Mouse (Mus musculus): ENCODE data around the gene Slc7a6os. TPM values are rescaled to one million over a fixed set of nuclear protein-coding genes. Genes with fewer than 3 reads are reported as not detected.

Slc7a6os gene
- total RNA-seq, 2 experiments from 2014 or later, result 17.0 to 17.1 TPM

GRCm38 (mm10) chr8:106177594-106177993 is 33.1 kb downstream of the Slc7a6os start:
- DNase-seq, result no peak

DNA sequence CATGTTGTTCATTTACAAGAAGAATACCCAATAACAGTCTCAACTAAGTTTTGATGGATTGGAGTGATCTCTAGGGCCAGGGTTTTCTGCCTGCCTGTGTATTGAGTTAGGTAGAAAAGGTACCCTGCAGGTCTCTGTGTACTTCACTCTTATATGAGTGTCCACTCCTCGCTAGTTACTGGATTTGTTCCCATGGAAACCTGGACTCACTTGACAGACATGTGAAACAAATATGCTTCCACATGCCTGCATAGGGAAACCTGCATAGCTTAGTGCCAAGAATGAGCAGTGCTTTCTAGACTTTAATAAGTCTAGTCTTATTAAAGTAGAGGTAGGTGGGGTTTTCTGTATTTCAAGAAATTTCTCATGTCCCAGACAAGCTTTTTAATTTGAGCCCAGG is 33.8 kb downstream of the Slc7a6os start:
- DNase-seq, result no peak

DNA sequence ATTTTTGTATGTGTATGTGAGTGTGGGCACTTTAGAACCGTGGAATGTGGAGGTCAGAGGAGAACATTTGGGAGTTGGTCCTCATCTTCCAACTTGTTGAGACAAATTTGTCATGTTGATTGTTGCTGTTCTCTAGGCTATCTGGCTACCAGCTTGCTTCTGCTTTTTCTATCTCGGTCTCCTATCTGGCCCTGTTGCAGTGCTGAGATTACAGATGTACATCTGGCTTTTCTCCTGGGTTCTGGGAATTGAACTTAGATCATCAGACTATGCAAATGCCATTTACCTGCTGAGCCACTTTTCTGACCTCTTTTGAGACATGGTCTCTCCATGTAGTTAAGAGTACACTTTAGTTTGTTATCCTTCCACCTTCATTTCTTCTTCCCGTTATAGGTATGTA is 37.2 kb downstream of the Slc7a6os start:
- no peak for DNase-seq

DNA sequence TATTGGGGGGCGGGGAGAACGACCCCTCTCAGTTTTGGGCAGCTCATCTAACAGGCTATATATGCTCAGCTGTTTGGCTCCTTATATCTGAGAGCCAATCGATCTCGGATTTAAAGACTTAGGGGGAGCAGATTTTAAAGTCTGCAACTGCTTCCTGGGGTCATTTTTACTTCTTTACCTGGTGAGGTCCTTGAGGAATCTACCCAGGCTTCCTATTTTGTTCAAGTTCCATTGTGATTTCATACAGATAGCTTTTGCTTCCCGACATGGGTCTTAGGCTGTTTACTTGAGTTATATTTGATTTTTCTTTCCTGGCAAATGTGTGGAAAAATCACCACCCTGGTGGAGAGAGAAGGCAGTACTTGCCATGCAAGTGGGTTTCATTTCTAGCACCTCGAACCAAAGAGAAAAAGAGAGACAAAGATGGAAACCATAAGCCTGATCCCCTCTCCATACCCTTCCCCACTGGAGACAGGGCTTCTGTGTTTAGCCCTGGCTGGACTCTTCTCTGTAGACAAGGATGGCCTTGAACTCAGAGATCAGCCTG is 40.7 kb downstream of the Slc7a6os start:
- DNase-seq, result no peak

- peak; percentile 41 for DNase-seq
Measured at GRCm38 (mm10) chr8:106169017-106169933, 41.5 kb downstream of the Slc7a6os start.

GRCm38 (mm10) chr8:106168356-106169016 is 42.2 kb downstream of the Slc7a6os start, which contains the start of gene Slc7a6:
Gene Slc7a6, plus strand, starts transcription at chr8:106168857.
- DNase-seq, result peak; percentile 85

GRCm38 (mm10) chr8:106165460-106165859 is 45.3 kb downstream of the Slc7a6os start:
- peak; percentile 78 for DNase-seq

DNA sequence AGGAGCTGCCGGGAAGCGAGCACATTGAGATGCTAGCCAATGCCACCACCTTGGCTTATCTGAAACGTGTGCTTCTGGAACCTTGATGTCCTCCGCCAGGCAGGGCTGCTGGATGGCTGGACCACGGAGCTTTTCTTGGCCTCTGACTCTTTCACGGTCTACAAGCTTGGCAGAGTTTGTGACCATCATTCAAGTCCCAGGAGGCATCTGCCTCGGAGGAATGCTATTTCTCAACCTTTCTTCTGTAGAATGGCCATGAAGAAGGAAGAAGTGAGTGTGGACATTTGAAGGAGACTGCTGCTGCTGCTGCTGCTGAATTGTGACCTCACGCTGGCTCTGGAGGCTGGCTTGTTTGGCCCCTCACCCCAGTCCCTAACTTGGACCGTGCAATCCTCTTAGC is 47.5 kb downstream of the Slc7a6os start:
- DNase-seq, result no peak

DNA sequence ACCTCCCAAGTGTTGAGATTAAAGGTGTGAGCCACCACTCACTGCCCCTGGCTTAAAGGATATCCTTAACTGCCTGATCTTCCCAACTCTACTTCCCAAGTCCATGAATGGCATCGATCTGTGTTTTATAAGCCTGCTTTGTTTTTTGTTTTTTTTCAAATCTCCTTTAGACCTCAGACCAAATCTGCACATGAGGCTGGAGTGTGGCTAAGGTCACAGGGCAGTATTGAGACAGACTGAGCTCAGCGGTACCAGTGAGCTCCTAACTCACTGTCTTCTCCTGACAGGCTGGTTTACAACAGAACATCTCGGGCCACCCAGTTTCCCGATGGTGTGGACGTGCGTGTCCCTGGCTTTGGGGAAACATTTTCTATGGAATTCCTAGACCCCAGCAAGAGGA is 50.9 kb downstream of the Slc7a6os start:
- no peak for DNase-seq

GRCm38 (mm10) chr8:106158381-106158780 is 52.4 kb downstream of the Slc7a6os start:
- DNase-seq, result peak; percentile 29

DNA sequence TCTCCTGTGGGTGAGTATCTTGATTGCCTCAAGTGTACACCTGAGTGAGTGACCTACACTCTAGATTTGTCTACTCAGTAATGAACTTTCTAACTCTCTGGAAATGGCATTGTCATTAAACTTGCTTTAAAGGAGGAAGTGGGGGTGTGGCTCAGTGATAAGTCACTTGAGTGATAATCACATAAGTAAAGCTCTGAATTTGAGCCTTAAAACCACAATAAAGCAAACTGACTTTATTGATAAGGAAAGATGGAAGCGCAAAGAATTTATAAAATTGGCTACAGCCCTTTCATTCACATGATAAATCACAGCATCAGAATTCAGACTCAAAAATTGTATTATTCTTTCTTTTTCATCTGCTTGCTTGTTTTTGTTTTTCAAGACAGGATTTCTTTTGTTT is 53.3 kb downstream of the Slc7a6os start:
- no peak for DNase-seq

- no peak for DNase-seq
Measured at GRCm38 (mm10) chr8:106152876-106153275, 57.9 kb downstream of the Slc7a6os start.

- no peak for DNase-seq
Measured at GRCm38 (mm10) chr8:106151041-106151440, 59.7 kb downstream of the Slc7a6os start.

Other genes with a start within 250 kb of the Slc7a6os start
- 10 to 100 TPM; 62.4 to 65.8 TPM for gene Slc12a4, start 244.8 kb downstream of the Slc7a6os start, total RNA-seq (2021)
- gene Dpep3, start 231.5 kb downstream of the Slc7a6os start, total RNA-seq (2021), result not detected
- gene Dus2, start 219.6 kb downstream of the Slc7a6os start, total RNA-seq (2021), result 10 to 100 TPM in 1 of 2 experiments, 1 to 10 TPM in 1; 9.8 to 10.2 TPM
- gene Dpep2nb, start 205.0 kb downstream of the Slc7a6os start, total RNA-seq (2021), result not detected
- 1 to 10 TPM; 8.9 to 9.5 TPM for gene Ddx28, start 199.1 kb downstream of the Slc7a6os start, total RNA-seq (2021)
- gene Nfatc3, start 152.1 kb downstream of the Slc7a6os start, total RNA-seq (2021), result 10 to 100 TPM; 24.2 to 26.4 TPM
- gene Esrp2, start 74.0 kb downstream of the Slc7a6os start, total RNA-seq (2021), result under 1 TPM; 0.54 to 0.91 TPM
- gene Pla2g15, start 60.5 kb downstream of the Slc7a6os start, total RNA-seq (2021), result 1 to 10 TPM; 4.2 to 4.9 TPM
- gene Slc7a6, start 42.1 kb downstream of the Slc7a6os start, total RNA-seq (2021), result 10 to 100 TPM; 17.1 to 18.9 TPM
- gene Prmt7, start within 50 bp of the Slc7a6os start, total RNA-seq (2021), result 10 to 100 TPM; 24.1 to 25.5 TPM
- 1 to 10 TPM; 5.2 to 6.7 TPM for gene Smpd3, start 127.1 kb upstream of the Slc7a6os start, total RNA-seq (2021)
- 10 to 100 TPM; 12.4 to 13.1 TPM for gene Zfp90, start 204.4 kb upstream of the Slc7a6os start, total RNA-seq (2021)

Measured in heart, postnatal 4 days (tissue).